Mouse (Mus musculus) cerebellum, adult 9-10 months (tissue): Measurements from ENCODE around the gene Trip10.

ENCODE experiments used
- DNase-seq: peaks from one replicate; pipeline ENCODE4 v3.0.0; 2022

Trip10 gene

GRCm38 (mm10) chr17:57235803-57236202, 13.5 kb upstream of the Trip10 start:
- DNase-seq, result no peak

- DNase-seq, result no peak
Observed at GRCm38 (mm10) chr17:57237181-57237580, 12.1 kb upstream of the Trip10 start.

GRCm38 (mm10) chr17:57243650-57244370, 5.4 kb upstream of the Trip10 start:
- DNase-seq, result no peak

- DNase-seq, result peak; percentile 57
Observed at GRCm38 (mm10) chr17:57245311-57245929, 3.8 kb upstream of the Trip10 start.

GRCm38 (mm10) chr17:57246663-57247392, 2.4 kb upstream of the Trip10 start:
- DNase-seq, result peak; percentile 61

- peak; percentile 100 for DNase-seq
Observed at GRCm38 (mm10) chr17:57247393-57248200, 1.7 kb upstream of the Trip10 start.

- peak; percentile 92 for DNase-seq
Observed at GRCm38 (mm10) chr17:57248201-57248699, 1.0 kb upstream of the Trip10 start, which contains the start of gene Gpr108. Gene Gpr108, minus strand, starts transcription at chr17:57248446.

- DNase-seq, result no peak
Observed at GRCm38 (mm10) chr17:57248771-57249170, 484 bp upstream of the Trip10 start.

- DNase-seq, result peak; percentile 58
Observed at GRCm38 (mm10) chr17:57250461-57251160, 1.4 kb downstream of the Trip10 start.

GRCm38 (mm10) chr17:57251431-57251830, 2.2 kb downstream of the Trip10 start:
- no peak for DNase-seq

GRCm38 (mm10) chr17:57253306-57253705, 4.1 kb downstream of the Trip10 start:
- DNase-seq, result no peak

GRCm38 (mm10) chr17:57255354-57255753, 6.1 kb downstream of the Trip10 start:
- DNase-seq, result no peak

GRCm38 (mm10) chr17:57256921-57257485, 7.7 kb downstream of the Trip10 start:
- no peak for DNase-seq

GRCm38 (mm10) chr17:57258191-57258590, 8.9 kb downstream of the Trip10 start:
- DNase-seq, result no peak

- no peak for DNase-seq
Observed at GRCm38 (mm10) chr17:57259742-57260141, 10.5 kb downstream of the Trip10 start.

GRCm38 (mm10) chr17:57260351-57260750, 11.1 kb downstream of the Trip10 start:
- no peak for DNase-seq

GRCm38 (mm10) chr17:57261286-57261685, 12.0 kb downstream of the Trip10 start:
- DNase-seq, result no peak

- DNase-seq, result no peak
Observed at GRCm38 (mm10) chr17:57261796-57262195, 12.5 kb downstream of the Trip10 start.

- DNase-seq, result no peak
Observed at GRCm38 (mm10) chr17:57262901-57263550, 13.8 kb downstream of the Trip10 start.

GRCm38 (mm10) chr17:57264164-57264563, 14.9 kb downstream of the Trip10 start:
- DNase-seq, result no peak
